Mouse (Mus musculus) granulocyte monocyte progenitor cell, adult 5-6 weeks (primary cell): Measurements from ENCODE around the gene Smim6. TPM values are rescaled to one million over a fixed set of nuclear protein-coding genes. Genes with fewer than 3 reads are reported as not detected.

Experiments
- total RNA-seq, 2 experiments: library from RNA; stranded (forward) in 1 of 2; stranded (reverse) in 1 of 2; fragments of 200-712, 200-1000 nt in 1 of 2; fragments of >200 nt in 1 of 2; fragmentation: Nextera tagmentation in 1 of 2; gene quantifications; 2 replicates each; pipeline ENCODE4 v1.2.3; 2014 to 2017

Smim6 gene
- total RNA-seq, 2 experiments from 2014 or later, result 2.3 TPM; not detected in 1

Other genes starting within 250 kb of the Smim6 start
- 106 and 112 TPM in 2 replicates for gene Grb2, start 203.4 kb upstream of the Smim6 start, total RNA-seq (2014; fragmentation: Nextera tagmentation)
- 40.4 and 56.0 TPM in 2 replicates for gene Grb2, start 203.4 kb upstream of the Smim6 start, total RNA-seq (2017)
- gene Tmem94, start 146.6 kb upstream of the Smim6 start, total RNA-seq (2014; fragmentation: Nextera tagmentation), result 17.6 and 33.4 TPM in 2 replicates
- gene Tmem94, start 146.6 kb upstream of the Smim6 start, total RNA-seq (2017), result 9.0 and 17.2 TPM in 2 replicates
- 1.9 and 5.1 TPM in 2 replicates for gene Caskin2, start 98.4 kb upstream of the Smim6 start, total RNA-seq (2014; fragmentation: Nextera tagmentation)
- gene Caskin2, start 98.4 kb upstream of the Smim6 start, total RNA-seq (2017), result 1.7 and 3.5 TPM in 2 replicates
- 21.9 and 22.5 TPM in 2 replicates for gene Tsen54, start 97.3 kb upstream of the Smim6 start, total RNA-seq (2014; fragmentation: Nextera tagmentation)
- 8.5 and 18.6 TPM in 2 replicates for gene Tsen54, start 97.3 kb upstream of the Smim6 start, total RNA-seq (2017)
- 4.2 and 11.3 TPM in 2 replicates for gene Llgl2, start 88.0 kb upstream of the Smim6 start, total RNA-seq (2014; fragmentation: Nextera tagmentation)
- gene Llgl2, start 88.0 kb upstream of the Smim6 start, total RNA-seq (2017), result 2.8 and 4.1 TPM in 2 replicates
- gene Myo15b, start 53.6 kb upstream of the Smim6 start, total RNA-seq (2014; fragmentation: Nextera tagmentation), result 4.4 and 5.4 TPM in 2 replicates
- 1.1 and 2.1 TPM in 2 replicates for gene Myo15b, start 53.6 kb upstream of the Smim6 start, total RNA-seq (2017)
- 7.1 and 10.4 TPM in 2 replicates for gene Smim5, start 12.1 kb upstream of the Smim6 start, total RNA-seq (2014; fragmentation: Nextera tagmentation)
- 3.5 and 7.8 TPM in 2 replicates for gene Smim5, start 12.1 kb upstream of the Smim6 start, total RNA-seq (2017)
- gene Sap30bp, start 21.3 kb downstream of the Smim6 start, total RNA-seq (2014; fragmentation: Nextera tagmentation), result 20.4 and 44.5 TPM in 2 replicates
- gene Sap30bp, start 21.3 kb downstream of the Smim6 start, total RNA-seq (2017), result 145 and 211 TPM in 2 replicates
- gene Recql5, start 21.5 kb downstream of the Smim6 start, total RNA-seq (2014; fragmentation: Nextera tagmentation), result 22.8 and 27.6 TPM in 2 replicates
- 18.9 and 19.3 TPM in 2 replicates for gene Recql5, start 21.5 kb downstream of the Smim6 start, total RNA-seq (2017)
- not detected in 2 replicates for gene Itgb4, start 62.7 kb downstream of the Smim6 start, total RNA-seq (2014; fragmentation: Nextera tagmentation)
- not detected in 2 replicates for gene Itgb4, start 62.7 kb downstream of the Smim6 start, total RNA-seq (2017)
- gene Galk1, start 100.7 kb downstream of the Smim6 start, total RNA-seq (2014; fragmentation: Nextera tagmentation), result 36.7 and 62.2 TPM in 2 replicates
- 41.3 and 52.3 TPM in 2 replicates for gene Galk1, start 100.7 kb downstream of the Smim6 start, total RNA-seq (2017)
- 447 and 460 TPM in 2 replicates for gene H3f3b, start 115.9 kb downstream of the Smim6 start, total RNA-seq (2014; fragmentation: Nextera tagmentation)
- gene H3f3b, start 115.9 kb downstream of the Smim6 start, total RNA-seq (2017), result 931 and 1,017 TPM in 2 replicates
- gene Unk, start 118.3 kb downstream of the Smim6 start, total RNA-seq (2014; fragmentation: Nextera tagmentation), result 25.4 and 40.0 TPM in 2 replicates
- 15.2 and 19.9 TPM in 2 replicates for gene Unk, start 118.3 kb downstream of the Smim6 start, total RNA-seq (2017)
- gene Unc13d, start 165.9 kb downstream of the Smim6 start, total RNA-seq (2014; fragmentation: Nextera tagmentation), result 19.1 and 26.7 TPM in 2 replicates
- 18.2 and 21.1 TPM in 2 replicates for gene Unc13d, start 165.9 kb downstream of the Smim6 start, total RNA-seq (2017)
- gene Wbp2, start 175.0 kb downstream of the Smim6 start, total RNA-seq (2014; fragmentation: Nextera tagmentation), result 83.3 and 96.6 TPM in 2 replicates
- gene Wbp2, start 175.0 kb downstream of the Smim6 start, total RNA-seq (2017), result 13.6 and 17.3 TPM in 2 replicates
- 1.9 TPM in 1 of 2 replicates, not detected in the other for gene Trim47, start 215.2 kb downstream of the Smim6 start, total RNA-seq (2014; fragmentation: Nextera tagmentation)
- gene Trim47, start 215.2 kb downstream of the Smim6 start, total RNA-seq (2017), result 3.1 TPM in 1 of 2 replicates, not detected in the other
- 11.6 and 18.1 TPM in 2 replicates for gene Trim65, start 219.1 kb downstream of the Smim6 start, total RNA-seq (2014; fragmentation: Nextera tagmentation)
- 3.7 and 7.0 TPM in 2 replicates for gene Trim65, start 219.1 kb downstream of the Smim6 start, total RNA-seq (2017)
- 52.1 and 60.1 TPM in 2 replicates for gene Mrpl38, start 226.9 kb downstream of the Smim6 start, total RNA-seq (2014; fragmentation: Nextera tagmentation)
- gene Mrpl38, start 226.9 kb downstream of the Smim6 start, total RNA-seq (2017), result 22.8 and 29.6 TPM in 2 replicates